Mouse (Mus musculus): ENCODE results near the gene Tmed1.

- no peak for TF ChIP-seq CTCF (IDR thresholded peaks at IDR 0.05; ENCODE audit: low read depth)
- TF ChIP-seq EP300 (optimal IDR thresholded peaks at IDR 0.05), result no peak
Observed at GRCm38 (mm10) chr9:21539981-21540753, 30.1 kb upstream of the Tmed1 start.
